Mouse (Mus musculus): ENCODE measurements at regions not wholly inside any gene's neighbourhood (a gene's known extent, or its start where the extent isn't known, plus 50 kb on each side); places are given as distances from the start of the nearest gene placed in this dataset.

DNA sequence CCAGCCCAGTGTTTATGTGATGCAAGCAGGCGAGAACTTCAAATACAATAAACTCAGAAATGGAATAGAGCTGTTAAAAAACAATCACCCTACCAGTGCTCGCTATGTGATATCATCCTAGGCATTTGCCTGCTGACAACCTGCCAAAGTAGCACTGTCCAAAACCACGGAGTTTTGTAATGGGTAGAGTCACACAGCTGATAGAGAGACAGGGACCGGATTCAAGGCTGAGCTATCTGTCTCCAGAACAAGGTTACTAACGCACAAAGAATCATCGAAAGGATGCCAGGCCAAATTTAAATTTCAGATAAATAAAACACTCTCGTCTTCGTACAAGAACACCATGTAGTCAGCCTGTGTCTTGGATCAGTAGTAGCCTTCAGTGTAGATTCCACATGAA, 121.7 kb upstream of the Dynlrb2 start:
- intact Hi-C loops (cut with DNase I) = no loop called here
- no peak for DNase-seq (ENCODE audit: low spot score in 2 of 2)

DNA sequence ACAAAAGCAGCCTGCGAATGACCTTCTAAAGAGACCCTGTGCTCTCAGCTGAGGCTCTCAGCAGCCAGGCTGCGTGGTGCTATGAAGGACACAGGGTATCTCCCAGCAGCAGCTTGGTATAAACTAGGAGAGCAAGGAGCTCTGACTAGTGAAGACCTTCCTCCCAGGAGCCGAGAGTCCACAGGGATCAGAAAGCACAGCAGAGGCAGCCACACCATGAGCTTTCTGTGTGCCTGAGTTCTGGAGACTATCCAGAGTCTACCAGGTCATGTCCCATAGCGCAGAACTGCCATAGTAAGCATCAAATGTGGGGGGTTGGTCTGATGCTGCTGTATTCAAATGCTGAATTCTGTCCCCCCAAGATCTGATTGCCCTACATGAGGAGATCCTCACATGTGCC, 124.2 kb upstream of the Dynlrb2 start:
- intact Hi-C loops (cut with DNase I) = no loop called here
- no peak for DNase-seq (ENCODE audit: low spot score in 2 of 2)

DNA sequence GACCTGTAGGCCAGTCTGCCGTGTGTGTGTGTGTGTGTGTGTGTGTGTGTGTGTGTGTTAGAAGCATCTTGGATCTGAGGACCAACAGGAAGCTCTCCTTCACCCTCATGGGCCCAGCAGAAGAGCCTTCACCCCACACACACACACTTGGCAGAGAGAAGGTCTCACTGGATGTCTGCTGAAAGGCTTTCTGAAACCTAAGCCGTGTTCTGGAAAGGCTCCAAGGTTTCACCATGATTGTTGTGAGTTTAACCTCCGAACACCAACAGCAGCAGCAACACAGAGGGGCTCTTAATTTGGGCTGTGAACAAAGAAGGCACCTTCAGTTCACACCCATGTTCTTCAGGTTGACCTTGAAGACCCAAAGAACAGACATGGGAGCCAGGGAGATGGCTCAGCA, 124.9 kb upstream of the Dynlrb2 start:
- DNase-seq (ENCODE audit: low spot score in 2 of 2) = no peak
- intact Hi-C loops (cut with DNase I) = no loop called here

DNA sequence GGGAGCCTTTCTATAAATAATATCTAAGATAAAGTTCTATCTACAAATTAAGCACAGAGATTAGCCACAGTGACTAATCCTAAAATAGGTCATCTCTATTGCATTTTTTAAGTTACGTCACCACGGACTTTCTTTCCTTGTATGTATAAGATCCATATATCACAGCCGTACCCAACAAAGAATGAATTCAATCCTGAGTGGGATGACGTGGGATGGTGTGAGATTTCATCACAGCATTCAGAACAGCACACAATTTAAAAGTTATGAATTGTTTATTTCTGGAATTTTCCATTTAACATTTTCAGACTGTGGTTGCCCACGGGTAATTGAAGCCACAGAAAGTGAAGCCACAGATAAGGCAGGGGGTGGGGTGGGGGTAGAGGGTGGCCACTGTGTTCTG, 129.0 kb upstream of the Dynlrb2 start:
- intact Hi-C loops (cut with DNase I) = no loop called here
- DNase-seq (ENCODE audit: low spot score in 2 of 2) = no peak

DNA sequence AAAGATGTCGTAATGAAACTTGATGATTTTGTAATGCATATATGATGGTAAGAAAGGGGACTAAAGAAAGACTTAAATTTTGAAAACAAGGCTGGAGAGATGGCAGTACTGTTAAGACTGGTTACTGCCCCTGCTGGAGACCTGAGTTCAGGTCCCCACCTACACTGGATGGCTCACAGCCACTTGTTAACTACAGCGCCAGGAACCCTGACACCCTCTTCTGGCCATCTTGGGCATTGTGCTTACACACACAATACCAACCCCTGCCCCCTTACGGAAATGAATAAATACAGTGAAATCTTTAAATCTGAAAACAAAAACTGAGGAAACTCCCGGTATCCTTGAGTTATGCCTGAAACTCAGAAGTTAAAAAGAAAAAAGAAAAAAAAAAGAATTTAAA, 131.7 kb upstream of the Dynlrb2 start:
- intact Hi-C loops (cut with DNase I) = no loop called here
- no peak for DNase-seq (ENCODE audit: low spot score in 2 of 2)

DNA sequence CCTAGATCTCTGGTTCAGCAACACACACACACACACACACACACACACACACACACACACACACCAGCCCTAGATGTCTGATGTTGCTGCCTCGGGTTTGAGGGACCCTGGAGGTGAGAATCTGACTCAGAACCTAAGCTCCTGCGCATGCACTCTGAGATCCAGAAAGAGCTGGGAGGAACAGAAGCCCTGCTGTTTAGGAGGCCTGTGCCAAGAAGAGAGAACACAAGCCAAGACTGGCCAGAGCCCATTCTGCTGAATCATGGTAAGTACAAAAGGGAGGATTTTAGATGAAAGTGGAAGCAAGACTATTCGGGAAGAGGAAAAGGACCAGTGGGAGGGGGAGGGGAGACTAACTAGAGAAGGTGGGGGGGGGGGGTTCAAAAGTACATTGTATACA, 132.2 kb upstream of the Dynlrb2 start:
- intact Hi-C loops (cut with DNase I) = no loop called here

DNA sequence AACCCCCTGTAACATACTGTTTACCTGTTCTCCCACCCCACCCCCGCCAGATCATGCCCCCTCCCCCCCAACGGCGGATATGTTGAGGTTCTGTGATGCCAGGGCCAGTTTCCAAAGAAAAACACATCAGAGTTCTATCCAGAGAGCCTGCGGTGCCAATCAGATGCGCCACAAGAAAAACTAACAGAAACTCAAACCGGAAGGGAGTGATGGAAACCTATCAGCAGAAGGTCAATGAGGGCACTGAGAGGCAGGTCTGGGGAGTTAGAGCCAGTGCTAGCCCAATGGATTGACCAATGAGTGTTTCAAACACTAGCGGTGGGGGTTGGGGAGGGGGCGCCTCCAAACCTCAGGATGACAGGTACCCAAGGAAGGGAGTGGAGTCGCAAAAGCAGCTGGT, 132.7 kb upstream of the Dynlrb2 start:
- DNase-seq (ENCODE audit: low spot score in 2 of 2) = no peak
- intact Hi-C loops (cut with DNase I) = no loop called here

More for the DNA sequence above, 132.2 kb upstream of the Dynlrb2 start:
- DNase-seq (ENCODE audit: low spot score in 2 of 2) = peak; percentile 47 to 54

DNA sequence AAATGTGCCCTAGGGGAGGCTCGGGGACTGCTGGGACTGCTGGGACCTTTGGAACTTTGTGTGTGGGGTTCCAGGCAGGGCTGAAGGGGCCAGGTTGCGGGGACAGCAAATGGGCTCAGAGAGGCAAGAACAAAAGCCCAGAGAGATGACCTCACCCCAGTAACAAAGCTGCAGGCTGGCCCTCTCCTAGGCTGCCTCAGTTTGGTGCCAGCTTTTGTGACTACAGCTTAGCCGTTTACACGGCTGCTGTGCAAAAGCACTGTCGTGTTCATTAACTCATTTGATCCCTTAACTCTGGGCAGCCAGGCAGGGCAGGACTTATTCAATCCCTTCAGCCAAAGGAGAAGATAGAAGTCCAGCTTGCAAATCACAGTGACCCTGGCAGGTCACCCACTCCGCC, 137.3 kb upstream of the Dynlrb2 start:
- intact Hi-C loops (cut with DNase I) = no loop called here

DNA sequence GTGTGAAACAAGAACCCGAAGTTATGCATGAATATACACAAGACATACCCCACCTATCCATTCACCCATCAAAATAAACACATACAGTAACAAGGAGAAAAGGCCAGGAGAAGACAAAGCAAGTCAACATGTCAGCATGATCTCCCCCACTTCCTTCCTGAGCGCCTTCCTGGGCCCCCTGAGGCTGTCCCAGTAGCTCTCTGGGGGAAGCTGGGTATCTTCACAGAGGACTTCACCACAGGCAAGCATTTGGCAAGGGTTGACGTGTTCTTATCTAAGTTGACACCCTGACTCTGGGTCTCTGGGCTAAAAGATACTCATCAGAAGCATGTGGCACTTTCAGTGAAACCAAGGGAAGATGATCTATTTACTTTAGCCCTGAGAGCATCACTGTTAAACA, 138.1 kb upstream of the Dynlrb2 start:
- intact Hi-C loops (cut with DNase I) = no loop called here
- DNase-seq (ENCODE audit: low spot score in 2 of 2) = no peak

More for the DNA sequence above, 137.3 kb upstream of the Dynlrb2 start:
- no peak for DNase-seq (ENCODE audit: low spot score in 2 of 2)

DNA sequence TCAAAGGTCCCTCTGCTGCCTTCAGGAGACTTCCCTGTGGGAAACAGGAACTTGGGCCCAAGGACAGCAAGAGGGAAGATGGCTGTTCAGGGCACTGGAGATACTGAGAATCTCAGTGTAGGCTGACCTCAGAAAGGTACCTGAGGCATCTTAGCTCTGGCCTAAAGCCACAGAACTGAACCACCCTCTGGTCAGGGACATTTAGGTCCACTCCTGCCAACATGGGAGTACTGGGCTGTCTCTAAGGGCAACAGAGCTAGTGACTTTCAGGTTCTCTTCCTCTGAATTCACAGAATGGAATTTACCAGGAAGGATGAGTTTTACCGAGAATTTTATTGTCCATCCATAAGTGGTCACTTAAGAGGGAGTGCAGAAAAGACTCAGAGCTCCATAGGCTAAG, 140.0 kb upstream of the Dynlrb2 start:
- intact Hi-C loops (cut with DNase I) = no loop called here
- no peak for DNase-seq (ENCODE audit: low spot score in 2 of 2)

DNA sequence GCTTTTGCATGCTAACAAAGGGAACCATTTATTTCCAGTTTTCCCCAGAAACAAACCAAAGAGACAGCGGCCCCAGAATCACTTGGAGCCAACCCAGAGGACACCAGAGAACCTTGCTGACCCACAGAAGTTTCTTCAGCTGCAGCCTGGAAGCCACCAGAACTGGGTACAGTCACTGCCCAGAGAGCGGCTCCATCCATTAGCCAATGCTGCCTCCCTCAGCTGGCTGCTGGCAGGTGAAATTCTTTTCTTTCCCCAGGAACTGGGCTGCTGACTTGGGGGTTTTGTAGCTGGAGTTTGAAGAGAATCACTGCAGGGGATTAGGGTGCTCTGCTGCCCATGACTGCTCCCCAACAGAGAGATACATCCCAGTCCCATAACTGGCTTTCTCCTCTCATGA, 140.6 kb upstream of the Dynlrb2 start:
- DNase-seq (ENCODE audit: low spot score in 2 of 2) = no peak
- intact Hi-C loops (cut with DNase I) = no loop called here

DNA sequence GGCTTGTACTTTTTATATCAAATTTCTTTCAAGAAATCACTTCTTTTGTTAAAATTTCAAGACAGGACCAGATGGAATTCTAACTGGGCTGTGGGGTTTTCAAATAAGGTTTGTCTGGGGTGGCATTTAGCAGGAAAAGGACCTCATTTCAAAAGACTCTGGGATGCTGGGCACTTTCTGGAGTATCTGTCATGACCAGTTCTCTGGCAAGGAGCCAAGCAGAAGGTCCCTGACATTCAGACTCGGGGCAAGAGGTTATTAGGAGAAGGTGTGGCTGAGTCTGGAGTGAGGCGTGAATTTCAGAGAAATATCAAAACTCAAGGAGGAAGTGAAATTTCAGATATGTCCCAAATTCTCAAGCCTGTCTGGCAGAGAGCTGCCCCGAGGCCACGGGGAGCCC, 142.4 kb upstream of the Dynlrb2 start:
- intact Hi-C loops (cut with DNase I) = no loop called here
- DNase-seq (ENCODE audit: low spot score in 2 of 2) = no peak

DNA sequence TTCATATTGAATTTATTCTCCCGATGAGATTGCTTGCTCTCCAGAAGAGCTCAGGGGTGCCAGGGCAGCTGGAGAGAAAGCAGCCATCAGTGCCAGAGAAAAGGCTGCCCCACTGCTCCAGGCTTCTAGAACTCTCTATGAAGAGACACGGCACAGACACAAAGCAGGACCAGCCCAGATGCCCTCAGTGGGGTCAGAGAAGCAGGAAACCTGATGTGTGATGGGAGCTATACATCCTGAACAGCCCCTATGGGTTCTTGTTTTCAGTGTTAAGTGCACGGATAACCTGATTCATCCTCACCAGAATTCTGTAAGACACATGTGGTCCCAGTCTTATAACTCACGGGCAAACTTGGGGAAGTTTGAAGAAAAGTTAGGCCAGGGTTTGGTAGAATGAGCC, 145.0 kb upstream of the Dynlrb2 start:
- intact Hi-C loops (cut with DNase I) = no loop called here
- no peak for DNase-seq (ENCODE audit: low spot score in 2 of 2)

DNA sequence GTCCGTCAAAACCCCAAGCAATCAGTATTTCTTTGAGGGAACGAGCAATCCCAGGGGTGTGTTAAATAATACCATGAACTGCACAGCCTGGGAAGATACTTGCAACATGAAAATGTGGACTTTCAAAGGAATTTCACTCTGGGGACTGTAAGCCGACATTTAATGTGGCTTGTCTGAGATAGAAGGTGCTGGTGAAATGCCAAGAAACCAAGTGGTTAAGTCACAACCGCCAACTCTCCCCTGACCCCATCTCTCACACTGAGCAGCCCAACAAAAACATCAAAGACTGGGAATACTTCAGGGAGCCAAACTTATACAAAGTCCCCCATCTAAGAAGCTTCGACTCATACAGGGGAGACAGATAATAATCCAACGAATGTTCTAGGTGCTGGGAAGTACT, 150.0 kb upstream of the Dynlrb2 start:
- DNase-seq (ENCODE audit: low spot score in 2 of 2) = no peak
- intact Hi-C loops (cut with DNase I) = no loop called here

DNA sequence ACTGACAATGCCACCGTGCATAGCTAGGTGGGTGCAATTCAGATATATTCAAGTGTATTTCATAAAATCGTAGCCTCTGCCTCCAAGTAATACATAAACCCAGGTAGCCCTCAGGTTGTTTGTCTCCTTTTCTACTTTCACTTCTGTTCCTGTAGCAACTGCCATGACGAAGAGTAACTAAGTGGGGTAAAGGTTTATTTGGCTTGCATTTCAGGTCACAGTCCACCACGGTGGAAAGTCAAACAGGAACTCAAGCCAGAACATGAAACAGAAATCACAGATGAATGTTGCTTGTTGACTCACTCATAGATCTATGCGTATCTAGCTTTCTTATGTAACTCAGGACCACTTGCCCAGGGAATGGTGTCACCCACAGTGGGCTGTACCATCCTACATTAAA, 150.9 kb upstream of the Dynlrb2 start:
- no peak for DNase-seq (ENCODE audit: low spot score in 2 of 2)
- intact Hi-C loops (cut with DNase I) = no loop called here

DNA sequence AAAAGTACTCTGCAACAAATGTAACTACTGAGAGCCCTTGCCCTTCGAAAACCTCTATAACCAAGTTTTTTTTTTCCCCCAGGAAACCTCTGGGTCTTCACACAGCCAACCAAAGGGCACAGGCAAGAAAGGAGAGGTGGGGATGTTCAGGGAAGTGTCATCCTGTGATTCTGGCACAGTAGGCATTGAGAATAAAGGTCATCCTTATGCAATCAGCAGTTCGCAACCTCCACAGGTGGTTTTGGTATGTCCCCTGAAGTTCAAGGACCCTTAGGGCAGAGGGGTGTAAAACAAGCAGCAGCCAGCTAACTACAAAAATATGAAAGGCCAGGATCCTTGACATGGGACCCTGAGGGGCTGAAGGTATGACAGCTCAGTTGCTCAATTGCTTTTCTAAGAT, 152.1 kb upstream of the Dynlrb2 start:
- DNase-seq (ENCODE audit: low spot score in 2 of 2) = no peak
- intact Hi-C loops (cut with DNase I) = no loop called here

DNA sequence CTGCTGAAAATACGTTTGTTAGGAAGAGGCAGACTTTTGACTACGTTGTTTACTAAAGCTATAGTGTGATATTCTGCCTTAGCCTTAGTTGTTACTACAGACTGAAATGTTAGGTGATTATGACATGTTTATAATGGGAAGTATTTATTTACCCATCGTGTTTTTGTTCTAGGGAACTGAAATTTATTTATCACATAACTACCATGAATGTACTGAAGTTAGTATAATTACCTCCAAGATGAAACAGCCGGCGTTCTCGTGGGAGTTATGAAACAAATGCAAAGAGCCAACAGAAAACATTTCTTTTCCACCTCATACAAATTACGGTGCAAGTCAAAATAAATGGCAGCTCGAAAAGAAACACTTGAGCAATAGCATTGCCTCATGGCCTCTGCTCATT, 155.8 kb upstream of the Dynlrb2 start:
- intact Hi-C loops (cut with DNase I) = no loop called here
- DNase-seq (ENCODE audit: low spot score in 2 of 2) = no peak

DNA sequence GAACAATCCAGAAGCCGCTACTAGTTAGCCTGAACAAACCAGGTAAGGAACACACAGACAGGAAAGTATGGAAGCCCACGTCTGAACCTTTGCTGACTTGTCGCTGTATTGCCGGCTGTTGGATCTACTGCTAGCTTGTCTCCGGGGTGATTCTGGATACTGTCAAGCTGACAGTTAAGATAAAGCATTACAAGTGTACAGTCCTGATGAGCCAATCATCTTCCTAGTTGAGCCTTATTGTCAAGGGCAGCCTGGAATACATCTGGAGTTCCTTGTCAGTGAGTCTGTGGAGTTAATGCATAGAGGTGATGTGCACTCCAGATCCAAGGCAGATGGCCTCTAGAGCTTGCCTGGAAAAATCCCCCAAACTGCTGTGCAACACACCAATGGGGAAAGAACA, 157.8 kb upstream of the Dynlrb2 start:
- intact Hi-C loops (cut with DNase I) = no loop called here
- DNase-seq (ENCODE audit: low spot score in 2 of 2) = no peak

DNA sequence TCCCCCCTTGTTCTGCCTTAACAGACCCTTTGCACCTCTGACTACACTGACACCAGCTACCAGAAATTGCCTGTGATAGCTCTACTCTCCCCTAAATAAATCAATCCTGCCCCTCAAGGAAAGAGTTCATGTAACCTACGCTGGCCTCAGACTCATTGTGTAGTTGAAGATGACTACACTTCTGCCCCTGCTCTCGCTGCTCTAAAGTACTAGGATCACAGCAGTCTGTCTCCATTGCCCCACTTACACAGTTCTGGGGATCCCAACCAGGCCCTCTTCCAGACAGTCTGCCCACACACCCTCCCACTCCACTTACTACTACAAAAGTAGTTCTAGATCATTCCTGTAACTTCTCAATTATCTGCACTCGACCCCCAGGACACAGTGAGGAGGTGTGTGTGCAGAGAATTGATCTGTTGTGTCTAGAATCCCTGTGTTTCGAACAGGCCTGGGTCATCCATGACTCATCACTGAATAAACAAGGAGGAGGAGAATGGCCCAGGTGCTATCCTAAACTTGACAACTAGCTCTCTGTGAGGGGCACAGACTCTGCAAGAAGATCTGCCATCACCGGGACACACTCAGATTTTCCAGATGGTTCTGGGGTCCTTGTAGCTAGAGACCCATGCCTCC, 160.1 kb upstream of the Dynlrb2 start:
- intact Hi-C loops (cut with DNase I) = no loop called here
- DNase-seq (ENCODE audit: low spot score in 2 of 2) = no peak

DNA sequence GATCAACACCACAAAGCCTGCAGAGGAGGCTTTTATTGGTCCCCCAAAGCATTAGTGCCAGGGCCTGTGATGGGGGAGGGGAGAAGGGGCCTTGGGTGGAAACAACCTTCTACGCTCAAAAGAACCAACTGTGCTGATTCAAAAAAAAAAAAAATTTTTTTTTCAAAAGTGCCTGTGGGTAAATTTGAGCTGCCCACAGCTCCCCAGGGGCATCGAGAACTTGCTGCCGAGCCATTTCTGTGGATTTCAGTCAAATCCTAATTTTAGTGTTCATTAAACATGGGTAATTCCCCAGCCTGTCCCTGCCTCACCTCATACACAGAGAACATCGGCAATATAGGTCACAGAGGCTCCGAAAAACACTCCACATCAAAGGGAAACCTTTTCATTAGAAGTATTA, 161.2 kb upstream of the Dynlrb2 start:
- intact Hi-C loops (cut with DNase I) = no loop called here
- no peak for DNase-seq (ENCODE audit: low spot score in 2 of 2)

DNA sequence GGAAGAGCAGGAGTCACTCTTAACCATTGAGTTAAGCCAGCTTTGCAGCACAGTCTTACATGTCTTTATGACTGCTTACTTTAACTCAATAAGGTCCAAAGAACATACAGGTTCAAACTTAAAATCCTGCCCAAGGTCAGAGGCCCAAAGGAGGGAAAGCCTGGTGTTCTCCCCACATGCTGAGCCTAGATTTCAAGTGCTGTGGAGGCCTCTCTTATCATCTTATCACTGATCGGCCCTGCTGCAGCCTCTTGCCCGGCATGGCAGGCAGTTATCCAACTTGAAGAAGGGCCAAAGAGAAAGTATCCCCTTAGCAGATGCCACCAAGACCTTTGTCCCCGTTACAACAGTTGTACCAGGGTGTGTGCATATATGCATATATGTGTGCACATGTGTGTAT, 170.0 kb upstream of the Dynlrb2 start:
- intact Hi-C loops (cut with DNase I) = no loop called here
- DNase-seq (ENCODE audit: low spot score in 2 of 2) = no peak

DNA sequence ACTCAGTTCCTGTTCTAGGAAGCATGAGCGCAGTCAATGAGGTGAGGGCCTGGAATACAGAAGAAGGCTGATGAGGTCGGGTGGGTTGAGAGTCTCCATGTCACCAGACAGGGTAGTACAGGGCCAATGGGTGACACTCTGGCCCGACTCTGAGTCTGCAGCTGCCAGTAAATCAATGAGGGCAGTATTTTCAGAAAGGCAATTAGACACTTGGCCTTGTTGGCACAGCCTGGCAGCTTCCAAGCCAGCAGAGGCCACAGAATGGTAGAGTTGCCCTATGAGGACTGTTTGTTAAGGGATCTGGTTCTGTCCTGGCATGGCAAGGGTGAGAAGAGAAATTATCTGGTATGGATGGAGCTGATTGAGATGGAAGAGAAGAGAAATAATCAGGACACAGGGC, 170.7 kb upstream of the Dynlrb2 start:
- no peak for DNase-seq (ENCODE audit: low spot score in 2 of 2)
- intact Hi-C loops (cut with DNase I) = no loop called here

All from left cerebral cortex, postnatal 36 days (tissue).